In the genomic region with DNA sequence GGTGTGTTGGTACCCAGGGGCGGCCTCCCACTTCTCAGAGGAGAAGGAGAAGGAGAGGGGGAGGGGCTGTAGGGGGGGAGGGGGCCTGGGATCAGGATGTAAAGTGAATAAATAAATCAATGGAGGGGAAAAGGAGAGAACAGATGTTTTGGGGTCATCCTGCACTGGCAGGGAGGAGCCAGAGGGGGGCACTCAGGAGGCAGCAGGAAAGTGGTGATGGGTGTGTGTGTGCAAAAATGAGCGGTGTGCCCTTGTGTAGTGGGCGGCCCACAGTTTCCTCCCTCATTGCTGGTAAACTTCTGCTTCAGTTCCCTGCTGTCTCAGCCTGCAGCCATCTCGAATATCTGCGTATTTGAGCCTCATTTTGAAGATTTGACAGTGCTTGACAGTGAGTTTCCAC, we compare ENCODE assay signal across 10 mouse cellular contexts.
DNase-seq lines count a peak whose midpoint lies in the region; TF ChIP-seq lines count a peak whose summit lies in the region.
"Had no signal": no experiment of that assay in that cellular context is flagged by ENCODE, and none has a peak within 500 bp of the region (broad histone marks: within the 10 kb centered on the region; RNA-seq: fewer than 3 reads in every experiment).

No protein-coding gene starts in this region.

- no peaks in the 10 kb centered on the region for H3K27me3 ChIP-seq in thymus, adult 2 months (ENCODE audit: control insufficient read depth, insufficient read depth, low read length)
- H3K27me3 ChIP-seq: hindbrain, embryonic 12.5 days had no signal

- no peak overlapping the region for H3K4me3 ChIP-seq in thymus, adult 2 months (ENCODE audit: control insufficient read depth, insufficient read depth, low read length)
- H3K4me3 ChIP-seq in macrophage (ENCODE audit: inconsistent target) = no peak overlapping the region
- H3K4me3 ChIP-seq: hindbrain, embryonic 12.5 days; megakaryocyte, embryonic 14.5 days; myocyte had no signal

- H3K4me1 ChIP-seq in thymus, adult 2 months (replicated peaks; ENCODE audit: control insufficient read depth, insufficient read depth, low read length) = no peaks in the 10 kb centered on the region
- H3K4me1 ChIP-seq: hindbrain, embryonic 12.5 days had no signal

- TF ChIP-seq CTCF in thymus, adult 2 months (IDR thresholded peaks at IDR 0.05; ENCODE audit: borderline replicate concordance, control insufficient read depth, extremely low read depth, insufficient read depth, low read length, poor library complexity) = no peak

- H3K79me2 ChIP-seq in macrophage (ENCODE audit: inconsistent target) = peaks cover 5% of the 10 kb centered on the region; the same call in 1 of the 2 replicates

- DNase-seq in left cerebral cortex, adult 18-20 months (ENCODE audit: low spot score in 2 of 2) = peak; percentile 32 to 33
- no peak for DNase-seq in left cerebral cortex, postnatal 4 days
- peak; percentile 10 for DNase-seq in thymus, adult 2 months
- no peak for DNase-seq in thymus, adult 18-20 months
- DNase-seq in urinary bladder, postnatal 25 days (ENCODE audit: low spot score) = no peak
- no peak for DNase-seq in adrenal gland, postnatal 36 days

- no peak overlapping the region for H3K27ac ChIP-seq in thymus, adult 2 months (ENCODE audit: control insufficient read depth, insufficient read depth, low read length)
- peak overlapping the region; percentile 62 for H3K27ac ChIP-seq in macrophage
- H3K27ac ChIP-seq: hindbrain, embryonic 12.5 days had no signal

- TF ChIP-seq POLR2A in thymus, adult 2 months (IDR thresholded peaks at IDR 0.05; ENCODE audit: control insufficient read depth, extremely low read depth, insufficient read depth, low read length, poor library complexity) = no peak

- intact Hi-C loops in left cerebral cortex, postnatal 4 days (cut with DNase I) = no loop called here

- 21% methylated on average over 5 of the region's 5 CpGs for WGBS in thymus, adult 2 months
- 9% methylated on average over 4 of the region's 5 CpGs for WGBS in macrophage (ENCODE audit: missing documents)

- no peaks in the 10 kb centered on the region for H3K36me3 ChIP-seq in thymus, adult 2 months (ENCODE audit: control insufficient read depth, insufficient read depth, low read length)
- H3K36me3 ChIP-seq in macrophage (ENCODE audit: inconsistent target) = no peaks in the 10 kb centered on the region
- H3K36me3 ChIP-seq: hindbrain, embryonic 12.5 days had no signal

Comparison
In these comparisons a context has a peak if more than half of its experiments do, and no peak if none do; other contexts are left out.
1. DNase-seq: peak in left cerebral cortex, adult 18-20 months (2 of 2) and thymus, adult 2 months (single experiment); none in left cerebral cortex, postnatal 4 days (single experiment), thymus, adult 18-20 months (0 of 2), urinary bladder, postnatal 25 days (single experiment) and adrenal gland, postnatal 36 days (0 of 2).